Mouse (Mus musculus): ENCODE measurements at regions not wholly inside any gene's neighbourhood (a gene's known extent, or its start where the extent isn't known, plus 50 kb on each side); places are given as distances from the start of the nearest gene placed in this dataset.

DNA sequence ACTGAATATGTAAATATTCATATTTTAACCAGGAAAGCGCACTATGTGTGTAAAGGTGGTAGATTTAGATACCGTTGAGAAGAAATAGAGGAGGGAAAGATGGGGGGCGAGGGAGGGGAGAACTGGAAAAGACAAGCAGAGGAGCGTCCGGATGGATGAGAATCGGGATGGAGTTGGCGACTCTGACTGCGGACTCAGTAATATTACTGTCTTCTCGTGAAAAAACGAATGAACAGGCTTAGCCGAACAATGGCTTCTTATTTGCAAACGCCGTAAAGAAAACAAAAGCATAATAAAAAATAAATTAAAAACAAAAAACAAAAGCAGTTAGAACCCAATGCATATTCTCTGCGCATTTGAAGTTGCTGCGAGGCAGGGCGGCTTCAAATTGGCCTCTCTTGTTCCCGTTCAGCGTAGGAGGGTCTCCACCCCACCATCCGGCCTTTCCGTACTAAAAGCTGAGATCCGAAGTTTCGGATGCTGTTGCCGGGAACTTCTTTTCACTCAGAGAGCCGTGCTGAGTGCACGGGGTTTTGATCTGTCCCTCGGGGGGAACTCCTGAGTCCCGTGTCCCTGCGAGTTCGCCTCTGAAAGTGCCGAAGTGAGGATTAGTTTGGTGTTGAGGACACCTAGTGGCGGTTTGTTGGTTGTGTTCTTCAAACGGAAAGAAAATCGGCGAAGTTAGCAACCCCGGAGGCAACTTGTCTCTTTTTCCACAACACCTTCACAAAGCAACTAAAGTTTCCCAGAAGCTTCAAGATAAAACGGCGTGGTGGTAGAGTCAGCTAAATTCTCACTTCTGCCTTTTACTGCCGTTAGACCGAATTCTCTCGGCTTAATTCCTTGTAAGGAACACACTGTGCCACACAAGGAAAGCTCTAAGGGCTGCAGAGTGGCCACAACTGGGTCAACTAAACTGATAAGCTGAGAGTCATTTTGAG is 154.7 kb upstream of the Dmrta1 start:
- Histone ChIP-seq H3K9me3 (no peaks in the 10 kb centered on the region), H3K36me3 (replicated peaks; ENCODE audit: low read length) (no peaks in the 10 kb centered on the region), H3K27me3 (replicated peaks) (peaks cover 21% of the 10 kb centered on the region), H3K4me1 (peaks cover 28% of the 10 kb centered on the region), H3K4me3 (replicated peaks) (peak overlapping the region; percentile 94)
- TF ChIP-seq GATA1 (IDR thresholded peaks at IDR 0.05; ENCODE audit: borderline replicate concordance, low read length) (no peak), FLI1 (IDR thresholded peaks at IDR 0.05; ENCODE audit: low read length) (no peak)

DNA sequence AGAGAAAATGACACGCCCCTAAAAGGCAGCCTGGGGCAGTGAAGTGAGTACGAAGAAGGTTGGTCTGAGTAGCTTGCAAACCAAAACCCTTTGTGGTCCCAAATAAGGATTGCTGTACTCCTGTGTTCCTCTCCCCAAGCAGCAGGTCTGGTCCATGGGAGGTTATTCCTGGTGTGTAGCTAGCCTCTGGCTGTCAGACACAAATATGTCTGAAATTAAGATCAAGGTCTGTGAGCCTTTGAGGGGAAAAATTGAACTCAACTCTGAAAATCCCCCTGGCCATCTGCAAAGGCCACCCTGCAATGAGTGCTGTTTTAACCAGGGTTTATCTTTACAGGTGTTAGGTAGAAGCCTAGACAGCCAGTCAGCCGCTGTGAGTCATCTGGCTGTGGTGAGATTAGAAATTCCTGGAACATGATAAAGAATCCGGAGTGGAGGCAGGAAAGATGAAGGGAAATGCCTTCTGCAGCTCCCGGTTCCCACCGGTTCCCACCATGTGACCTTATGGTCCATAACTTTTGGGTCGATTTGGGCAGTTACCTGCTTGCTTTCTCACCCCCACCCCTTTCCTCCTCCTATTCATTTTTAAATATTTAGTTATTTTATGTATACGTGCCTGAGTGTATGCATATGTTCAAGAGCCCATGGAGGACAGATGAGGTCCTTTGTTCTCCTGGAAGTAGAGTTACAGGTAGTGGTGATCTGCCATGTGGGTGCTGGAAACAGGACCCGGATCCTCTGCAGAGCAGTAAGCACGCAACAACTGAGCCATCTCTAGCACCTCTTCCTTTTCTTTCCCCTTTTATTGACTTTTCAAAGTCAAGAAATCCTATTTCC is 155.6 kb upstream of the Dmrta1 start:
- peak overlapping the region; percentile 94 for H3K4me3 ChIP-seq (replicated peaks)
- H3K27me3 ChIP-seq (replicated peaks): peaks cover 15% of the 10 kb centered on the region
- H3K9me3 ChIP-seq: no peaks in the 10 kb centered on the region
- H3K36me3 ChIP-seq (replicated peaks; ENCODE audit: low read length): no peaks in the 10 kb centered on the region
- H3K4me1 ChIP-seq: peaks cover 28% of the 10 kb centered on the region
- TF ChIP-seq FLI1 (IDR thresholded peaks at IDR 0.05; ENCODE audit: low read length) (no peak), GATA1 (IDR thresholded peaks at IDR 0.05; ENCODE audit: borderline replicate concordance, low read length) (no peak)

DNA sequence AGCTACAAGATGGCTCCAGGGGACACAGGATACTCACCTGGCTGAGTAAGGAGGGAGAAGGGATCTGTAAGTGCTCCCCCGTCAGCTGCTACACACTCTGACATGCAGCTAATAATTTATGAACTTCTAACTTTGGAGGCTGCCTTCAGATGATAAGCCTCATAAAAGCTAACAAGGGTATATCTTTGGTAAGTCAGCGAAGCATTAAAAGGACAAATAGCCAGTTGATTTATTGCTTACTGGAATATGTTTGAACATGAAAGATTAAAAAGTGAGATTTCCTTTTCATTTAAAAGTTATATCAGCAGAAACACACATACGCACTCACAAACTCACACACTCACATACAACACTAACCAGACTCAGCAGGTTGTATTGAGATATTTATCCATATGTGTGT is 161.2 kb upstream of the Dmrta1 start:
- peaks cover 54% of the 10 kb centered on the region for H3K4me1 ChIP-seq
- H3K27me3 ChIP-seq (replicated peaks): no peaks in the 10 kb centered on the region
- no peaks in the 10 kb centered on the region for H3K9me3 ChIP-seq
- no peak for TF ChIP-seq GATA1 (IDR thresholded peaks at IDR 0.05; ENCODE audit: borderline replicate concordance, low read length)
- no peak for TF ChIP-seq FLI1 (IDR thresholded peaks at IDR 0.05; ENCODE audit: low read length)
- no peaks in the 10 kb centered on the region for H3K36me3 ChIP-seq (replicated peaks; ENCODE audit: low read length)
- no peak overlapping the region for H3K4me3 ChIP-seq (replicated peaks)

DNA sequence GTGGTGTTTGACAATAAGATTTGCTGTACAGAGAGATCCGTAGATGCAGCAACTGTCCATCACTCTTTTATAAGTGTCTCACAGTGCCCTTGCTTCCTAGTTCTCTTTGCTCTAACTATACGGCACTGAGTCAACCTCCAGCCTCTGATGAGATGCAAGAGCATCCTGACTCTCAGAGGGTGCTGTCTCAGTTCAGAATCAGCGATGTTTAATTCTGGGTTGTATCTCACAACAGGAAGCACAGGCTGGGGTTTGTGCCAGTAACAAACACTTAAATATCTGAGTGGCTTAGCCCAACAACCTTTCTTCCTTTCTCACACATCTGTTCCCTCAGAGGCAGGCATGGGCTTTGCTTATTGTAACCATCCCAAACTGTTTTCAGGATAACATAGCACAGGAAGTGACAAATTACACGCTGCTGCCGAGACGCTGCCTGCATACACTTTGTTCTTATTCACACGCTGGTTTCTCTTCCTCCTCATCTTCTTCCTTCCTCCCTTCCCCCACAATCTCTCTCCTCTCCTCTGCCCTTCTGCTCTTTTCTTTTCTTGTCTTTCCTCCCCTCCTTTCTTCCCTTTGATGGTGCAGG is 163.3 kb upstream of the Dmrta1 start:
- Histone ChIP-seq H3K4me1 (peaks cover 54% of the 10 kb centered on the region), H3K36me3 (replicated peaks; ENCODE audit: low read length) (no peaks in the 10 kb centered on the region), H3K4me3 (replicated peaks) (peak overlapping the region; percentile 86), H3K9me3 (no peaks in the 10 kb centered on the region), H3K27me3 (replicated peaks) (no peaks in the 10 kb centered on the region)
- TF ChIP-seq FLI1 (IDR thresholded peaks at IDR 0.05; ENCODE audit: low read length) (no peak), GATA1 (IDR thresholded peaks at IDR 0.05; ENCODE audit: borderline replicate concordance, low read length) (no peak)

DNA sequence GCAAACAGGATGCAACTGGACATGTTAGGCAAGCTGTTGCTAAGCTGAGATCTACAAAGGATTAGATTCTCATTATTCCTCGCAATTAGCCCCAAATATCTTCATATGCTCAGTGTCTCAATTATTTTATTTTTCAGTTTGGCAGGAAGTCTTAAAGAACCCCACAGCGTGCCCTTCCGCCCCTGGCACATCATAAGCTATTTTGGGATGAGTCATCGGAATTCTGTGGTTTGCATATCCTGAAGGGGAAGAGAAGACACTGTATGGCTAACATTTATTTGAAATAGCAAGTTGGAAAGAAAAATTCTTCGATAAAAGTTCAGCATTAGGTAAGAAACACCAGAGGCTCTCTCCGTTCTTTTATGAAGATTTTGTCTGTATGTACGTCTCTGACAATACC is 164.3 kb upstream of the Dmrta1 start:
- no peaks in the 10 kb centered on the region for H3K27me3 ChIP-seq (replicated peaks)
- H3K4me3 ChIP-seq (replicated peaks): peak overlapping the region; percentile 30
- peaks cover 63% of the 10 kb centered on the region for H3K4me1 ChIP-seq
- no peak for TF ChIP-seq FLI1 (IDR thresholded peaks at IDR 0.05; ENCODE audit: low read length)
- no peak for TF ChIP-seq GATA1 (IDR thresholded peaks at IDR 0.05; ENCODE audit: borderline replicate concordance, low read length)
- H3K9me3 ChIP-seq: no peaks in the 10 kb centered on the region
- H3K36me3 ChIP-seq (replicated peaks; ENCODE audit: low read length): no peaks in the 10 kb centered on the region

DNA sequence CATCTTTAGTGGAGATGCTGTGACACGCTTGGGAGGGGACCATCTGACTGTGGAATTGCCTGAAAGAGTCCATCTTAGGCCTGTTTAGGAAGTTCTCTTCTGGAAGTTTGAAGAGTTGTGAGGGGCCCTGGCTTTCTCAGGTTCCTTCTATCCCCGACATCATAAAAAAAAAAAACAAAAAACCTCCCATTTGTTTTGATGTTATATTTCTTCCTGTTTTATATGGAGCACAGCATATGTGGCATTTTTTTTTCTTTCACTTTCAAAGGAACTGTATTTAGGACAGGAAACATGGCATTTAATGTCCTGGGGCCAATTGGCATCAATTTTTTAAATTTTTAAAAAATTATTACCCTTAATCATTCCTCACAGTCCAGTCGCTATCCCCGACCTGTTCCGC is 168.6 kb upstream of the Dmrta1 start:
- Histone ChIP-seq H3K4me1 (peaks cover 62% of the 10 kb centered on the region), H3K4me3 (replicated peaks) (no peak overlapping the region), H3K36me3 (replicated peaks; ENCODE audit: low read length) (no peaks in the 10 kb centered on the region), H3K27me3 (replicated peaks) (no peaks in the 10 kb centered on the region), H3K9me3 (no peaks in the 10 kb centered on the region)
- TF ChIP-seq FLI1 (IDR thresholded peaks at IDR 0.05; ENCODE audit: low read length) (no peak), GATA1 (IDR thresholded peaks at IDR 0.05; ENCODE audit: borderline replicate concordance, low read length) (no peak)

DNA sequence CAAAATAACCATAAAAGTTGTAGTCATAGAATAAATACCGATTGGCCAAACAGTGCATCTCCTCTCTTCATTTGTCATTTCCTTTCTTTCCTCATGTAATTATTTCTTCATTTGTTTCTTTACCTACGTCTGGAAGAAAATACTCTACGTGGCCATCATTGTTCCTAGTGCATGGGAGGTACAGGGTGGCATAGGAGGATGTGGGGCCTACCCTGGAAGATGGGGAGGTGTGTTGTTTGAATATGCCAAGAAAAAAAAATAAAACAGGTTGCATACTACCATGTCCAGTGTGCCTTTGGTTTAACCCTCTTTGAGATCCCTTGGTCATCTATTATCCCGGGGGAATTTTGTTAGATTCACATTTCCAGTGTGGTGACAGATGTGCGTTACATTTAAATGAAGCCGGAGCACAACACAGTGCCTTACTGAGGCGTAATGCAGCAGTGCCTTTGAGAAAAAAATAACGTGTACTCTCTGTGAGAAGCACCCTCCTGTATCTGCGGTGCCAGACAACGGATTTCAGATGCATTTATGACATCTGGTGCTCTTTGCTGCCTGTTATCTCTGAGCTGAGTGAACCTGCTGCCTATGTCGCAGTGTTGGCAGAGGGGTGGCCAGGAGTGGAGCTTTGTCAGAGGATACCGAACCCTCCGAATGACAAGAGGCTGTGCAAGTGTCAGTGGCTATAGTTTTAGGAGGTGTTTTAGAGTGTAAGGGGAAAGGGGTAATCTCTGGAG is 169.4 kb upstream of the Dmrta1 start:
- Histone ChIP-seq H3K4me3 (replicated peaks) (no peak overlapping the region), H3K9me3 (no peaks in the 10 kb centered on the region), H3K4me1 (peaks cover 60% of the 10 kb centered on the region), H3K36me3 (replicated peaks; ENCODE audit: low read length) (no peaks in the 10 kb centered on the region), H3K27me3 (replicated peaks) (no peaks in the 10 kb centered on the region)
- TF ChIP-seq GATA1 (IDR thresholded peaks at IDR 0.05; ENCODE audit: borderline replicate concordance, low read length) (no peak), FLI1 (IDR thresholded peaks at IDR 0.05; ENCODE audit: low read length) (no peak)

DNA sequence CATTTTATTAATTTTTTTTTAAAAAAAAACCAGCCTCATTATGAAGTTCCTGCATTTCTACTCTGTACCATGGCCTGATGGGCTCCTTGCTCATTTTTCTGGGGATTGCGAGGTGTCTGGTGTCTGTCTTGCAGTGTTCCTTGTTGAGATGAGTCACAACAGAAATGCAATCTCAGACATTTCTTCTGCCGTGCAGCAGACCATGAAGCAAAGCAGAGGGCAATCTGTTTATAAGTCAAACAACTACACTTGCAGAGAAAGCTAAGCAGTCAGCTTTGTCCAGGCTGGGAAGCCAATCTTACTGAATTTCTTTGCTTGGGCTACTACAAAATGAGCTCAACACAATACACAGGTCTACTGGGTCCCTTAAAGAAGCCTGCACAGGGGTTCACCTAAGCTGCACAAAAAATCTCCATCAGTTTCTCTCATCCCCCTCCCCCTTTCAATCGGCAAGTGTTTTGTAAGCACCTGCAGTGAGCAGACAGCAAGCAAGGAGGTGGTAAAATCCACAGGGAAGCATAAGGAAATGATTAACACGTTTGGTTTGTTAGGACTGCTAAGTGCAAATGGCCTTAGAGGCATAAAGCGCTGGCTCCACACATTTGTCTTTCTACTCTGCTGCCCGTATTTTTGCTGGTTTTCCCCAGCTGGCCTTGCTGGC is 171.0 kb upstream of the Dmrta1 start:
- TF ChIP-seq FLI1 (IDR thresholded peaks at IDR 0.05; ENCODE audit: low read length): no peak
- TF ChIP-seq GATA1 (IDR thresholded peaks at IDR 0.05; ENCODE audit: borderline replicate concordance, low read length): no peak
- peaks cover 53% of the 10 kb centered on the region for H3K4me1 ChIP-seq

DNA sequence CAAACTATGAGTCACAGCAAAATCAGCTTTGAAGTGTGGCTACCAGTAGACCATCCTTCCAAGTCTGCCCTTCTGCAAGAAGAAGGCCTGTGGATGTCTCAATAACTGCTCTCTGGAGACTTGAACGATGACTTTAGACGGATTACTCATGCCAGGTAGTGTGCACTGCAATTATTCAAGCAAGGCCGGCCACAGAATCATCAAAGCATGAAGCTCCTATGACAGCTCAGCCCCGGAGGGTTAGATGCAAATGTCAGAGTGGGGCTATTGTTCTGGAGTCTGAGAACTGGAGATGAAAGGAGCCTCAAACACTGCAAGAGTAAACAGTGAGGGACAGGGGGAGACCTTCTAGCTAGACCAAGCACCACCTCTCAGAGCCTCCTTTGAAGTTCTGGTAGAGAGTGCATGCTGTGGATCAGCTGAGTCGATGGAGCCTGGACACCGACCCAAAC is 173.8 kb upstream of the Dmrta1 start:
- TF ChIP-seq FLI1 (IDR thresholded peaks at IDR 0.05; ENCODE audit: low read length) (no peak), GATA1 (IDR thresholded peaks at IDR 0.05; ENCODE audit: borderline replicate concordance, low read length) (no peak)
- Histone ChIP-seq H3K9me3 (no peaks in the 10 kb centered on the region), H3K27me3 (replicated peaks) (no peaks in the 10 kb centered on the region), H3K4me1 (peaks cover 57% of the 10 kb centered on the region), H3K36me3 (replicated peaks; ENCODE audit: low read length) (no peaks in the 10 kb centered on the region), H3K4me3 (replicated peaks) (no peak overlapping the region)

More for the DNA sequence above, 171.0 kb upstream of the Dmrta1 start:
- Histone ChIP-seq H3K4me3 (replicated peaks) (no peak overlapping the region), H3K36me3 (replicated peaks; ENCODE audit: low read length) (no peaks in the 10 kb centered on the region), H3K27me3 (replicated peaks) (no peaks in the 10 kb centered on the region), H3K9me3 (no peaks in the 10 kb centered on the region)
